Mouse (Mus musculus) midbrain, embryonic 11.5 days (tissue): ENCODE measurements around the gene Gm10073. TPM values are rescaled to one million over a fixed set of nuclear protein-coding genes. Genes with fewer than 3 reads are reported as not detected.

Experiments
- ATAC-seq: fragments of 200-750 bp; cut with Nextera tagmentation; 2 replicates; pipeline ENCODE4 v1.8.0; 2017; ENCODE audit warnings: moderate TSS enrichment, moderate library complexity; ENCODE audit not compliant: low FRiP score
- DNase-seq: peaks from one replicate; pipeline ENCODE4 v3.0.0; 2015; ENCODE audit warnings: low spot score; ENCODE audit errors: missing footprints
- H3K27ac ChIP-seq: fragments of 300-500 bp; sonication (generic); 2 replicates; pipeline ENCODE4 v1.5.1; 2014; ENCODE audit warnings: low read depth, low read length
- H3K27me3 ChIP-seq: fragments of 300-500 bp; sonication (generic); 2 replicates; pipeline ENCODE4 v1.6.1; 2014; ENCODE audit warnings: mild to moderate bottlenecking, low read length, moderate library complexity, mixed read lengths; ENCODE audit not compliant: control insufficient read depth, insufficient read depth
- H3K36me3 ChIP-seq: fragments of 300-500 bp; sonication (generic); 2 replicates; pipeline ENCODE4 v1.6.1; 2014; ENCODE audit warnings: mild to moderate bottlenecking, low read length, moderate library complexity, mixed read lengths; ENCODE audit not compliant: control insufficient read depth, insufficient read depth
- H3K4me1 ChIP-seq: fragments of 300-500 bp; sonication (generic); 2 replicates; pipeline ENCODE4 v1.6.1; 2014; ENCODE audit warnings: low read length; ENCODE audit not compliant: control insufficient read depth, insufficient read depth
- H3K4me2 ChIP-seq: fragments of 300-500 bp; sonication (generic); 2 replicates; pipeline ENCODE4 v1.6.1; 2014; ENCODE audit warnings: mild to moderate bottlenecking, moderate library complexity
- H3K4me3 ChIP-seq: fragments of 300-500 bp; sonication (generic); 2 replicates; pipeline ENCODE4 v1.5.1; 2014; ENCODE audit warnings: low read depth, low read length
- H3K9ac ChIP-seq: fragments of 300-500 bp; sonication (generic); 2 replicates; pipeline ENCODE4 v1.6.1; 2014; ENCODE audit warnings: low read length
- H3K9me3 ChIP-seq: fragments of 300-500 bp; sonication (generic); 2 replicates; pipeline ENCODE4 v1.6.1; 2016; ENCODE audit warnings: low read length; ENCODE audit not compliant: control insufficient read depth
- WGBS: fragments of 180-500 bp; shearing (Covaris S2); extraction: QIAGEN DNeasy Blood & Tissue Kit; methylation state at CpG from one replicate; pipeline ENCODE4 v1.1.7; 2014; 5-methylcytosine and 5-hydroxymethylcytosine counted together
- polyA plus RNA-seq: library from polyadenylated mRNA; unstranded; fragments of >200 nt; fragmentation: Nextera tagmentation; extraction: Ambion mirVana; gene quantifications from 2 replicates; pipeline ENCODE4 v1.2.1, GENCODE M21; 2014

Gene Gm10073
- polyA plus RNA-seq, 1 experiment from 2014 or later = 7.5 TPM

GRCm38 (mm10) chr8:106529885-106530482, 43.3 kb downstream of the Gm10073 start:
- DNase-seq (no peak), ATAC-seq (no peak)
- Histone ChIP-seq H3K9ac (no peak overlapping the region), H3K27ac (no peak overlapping the region), H3K36me3 (no peaks in the 10 kb centered on the region), H3K4me3 (no peak overlapping the region), H3K27me3 (no peaks in the 10 kb centered on the region), H3K9me3 (no peaks in the 10 kb centered on the region), H3K4me1 (no peaks in the 10 kb centered on the region), H3K4me2 (no peak overlapping the region)
- WGBS = 94% methylated on average over 10 of the region's 10 CpGs

GRCm38 (mm10) chr8:106528596-106529249, 44.5 kb downstream of the Gm10073 start:
- ATAC-seq (no peak), DNase-seq (no peak)
- WGBS = 86% methylated on average over 9 of the region's 9 CpGs
- no peaks in the 10 kb centered on the region for H3K9me3 ChIP-seq
- H3K9ac ChIP-seq = no peak overlapping the region
- H3K4me1 ChIP-seq = no peaks in the 10 kb centered on the region
- no peaks in the 10 kb centered on the region for H3K36me3 ChIP-seq
- no peaks in the 10 kb centered on the region for H3K27me3 ChIP-seq
- no peak overlapping the region for H3K4me3 ChIP-seq
- H3K4me2 ChIP-seq = no peak overlapping the region
- H3K27ac ChIP-seq = no peak overlapping the region

GRCm38 (mm10) chr8:106527241-106528036, 45.8 kb downstream of the Gm10073 start:
- no peaks in the 10 kb centered on the region for H3K4me1 ChIP-seq
- no peaks in the 10 kb centered on the region for H3K36me3 ChIP-seq
- no peaks in the 10 kb centered on the region for H3K27me3 ChIP-seq
- 83% methylated on average over 9 of the region's 9 CpGs for WGBS
- H3K9ac ChIP-seq = no peak overlapping the region
- H3K4me2 ChIP-seq = no peak overlapping the region
- H3K27ac ChIP-seq = no peak overlapping the region
- no peaks in the 10 kb centered on the region for H3K9me3 ChIP-seq
- no peak overlapping the region for H3K4me3 ChIP-seq
- DNase-seq (peak; percentile 87), ATAC-seq (no peak)

- H3K9ac ChIP-seq = no peak overlapping the region
- H3K27ac ChIP-seq = no peak overlapping the region
- H3K4me2 ChIP-seq = no peak overlapping the region
- H3K36me3 ChIP-seq = no peaks in the 10 kb centered on the region
- no peaks in the 10 kb centered on the region for H3K27me3 ChIP-seq
- DNase-seq (no peak), ATAC-seq (no peak)
- H3K4me1 ChIP-seq = no peaks in the 10 kb centered on the region
- 63% methylated on average over 6 of the region's 6 CpGs for WGBS
- H3K9me3 ChIP-seq = no peaks in the 10 kb centered on the region
- no peak overlapping the region for H3K4me3 ChIP-seq
Measured at GRCm38 (mm10) chr8:106526725-106527124, 46.5 kb downstream of the Gm10073 start.

Other genes starting within 250 kb of the Gm10073 start
- 9.3 and 10.3 TPM in 2 replicates for gene Smpd3, start 235.5 kb downstream of the Gm10073 start, polyA plus RNA-seq
- 32.1 and 35.9 TPM in 2 replicates for gene Zfp90, start 158.1 kb downstream of the Gm10073 start, polyA plus RNA-seq
- gene 6030452D12Rik, start 72.9 kb downstream of the Gm10073 start, polyA plus RNA-seq = not detected in 2 replicates
- gene Cdh3, start 62.6 kb downstream of the Gm10073 start, polyA plus RNA-seq = 1.2 and 1.3 TPM in 2 replicates
- gene Cdh1, start 29.9 kb upstream of the Gm10073 start, polyA plus RNA-seq = 5.7 and 6.4 TPM in 2 replicates
- 6.8 and 7.0 TPM in 2 replicates for gene Tango6, start 109.6 kb upstream of the Gm10073 start, polyA plus RNA-seq